Mouse (Mus musculus): ENCODE results near the gene Ppm1l. TPM values are rescaled to one million over a fixed set of nuclear protein-coding genes. Genes with fewer than 3 reads are reported as not detected.
A peak's percentile ranks its signal among the peaks of the same experiment; 100 is the strongest.

Gene Ppm1l
- polyA plus RNA-seq, 1 experiment from 2014 or later = 27.4 TPM

DNA sequence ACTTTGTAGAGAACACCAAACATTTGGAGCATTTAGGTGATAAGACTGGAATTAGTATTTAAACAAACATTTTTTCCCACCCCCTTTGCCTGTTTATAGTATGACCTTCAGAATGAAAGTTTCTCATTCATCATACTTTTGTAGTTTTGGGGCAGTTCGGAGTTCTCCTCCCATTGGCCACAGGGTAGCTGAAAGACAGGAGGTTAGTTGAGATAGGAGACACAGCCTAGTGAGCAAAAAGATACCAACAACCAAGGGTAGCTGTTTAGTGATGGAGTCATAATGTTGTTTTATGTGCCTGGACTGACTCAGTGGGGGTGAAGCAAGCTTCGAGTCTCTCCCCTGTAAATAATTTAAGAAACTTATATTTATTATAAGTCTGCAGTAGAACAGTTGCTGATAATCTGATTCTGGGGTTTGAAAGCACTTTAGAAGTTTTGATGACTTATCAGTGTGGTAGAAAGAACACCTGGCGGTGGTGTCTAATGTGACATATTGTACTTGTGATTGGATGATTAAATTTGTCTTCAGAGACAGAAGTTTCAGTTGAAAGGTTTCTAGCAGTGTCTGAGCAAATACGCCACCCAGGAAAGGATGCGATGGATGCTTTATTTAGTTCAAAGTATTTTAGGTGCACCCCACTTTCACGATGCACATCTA, 2.5 kb downstream of the Ppm1l start:
- 75% methylated on average over 6 of the region's 6 CpGs for WGBS
- Histone ChIP-seq H3K9ac (peak overlapping the region; percentile 90), H3K36me3 (replicated peaks; ENCODE audit: control insufficient read depth, insufficient read depth) (no peaks in the 10 kb centered on the region), H3K27ac (no peak overlapping the region), H3K9me3 (ENCODE audit: control insufficient read depth, low read length) (no peaks in the 10 kb centered on the region), H3K4me2 (replicated peaks) (peak overlapping the region; percentile 90), H3K27me3 (ENCODE audit: control insufficient read depth, insufficient read depth, low read length) (no peaks in the 10 kb centered on the region), H3K4me1 (replicated peaks; ENCODE audit: control insufficient read depth, insufficient read depth, low read length) (peaks cover 34% of the 10 kb centered on the region), H3K4me3 (replicated peaks; ENCODE audit: low read length) (peak overlapping the region; percentile 73)
- DNase-seq (ENCODE audit: low spot score) = no peak
- no peak for ATAC-seq (ENCODE audit: low FRiP score)

DNA sequence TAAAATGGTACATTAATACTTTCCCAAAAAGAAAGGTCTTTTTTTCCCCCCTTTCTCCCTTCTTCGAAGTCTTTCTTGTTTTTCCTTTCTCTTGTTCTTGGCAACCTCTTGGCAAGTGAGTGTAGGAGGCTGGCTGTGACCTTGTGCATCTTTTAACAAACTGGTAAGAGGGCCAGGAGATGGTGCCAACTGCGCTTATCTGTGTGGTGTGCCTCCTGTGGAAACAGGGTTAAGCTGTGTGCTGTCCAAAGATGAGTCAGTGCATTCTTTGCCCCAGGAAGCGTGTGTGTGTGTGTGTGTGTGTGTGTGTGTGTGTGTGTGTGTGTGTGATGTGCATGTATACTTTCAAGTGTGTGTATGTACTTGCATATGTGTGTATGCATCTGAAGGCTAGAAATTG, 7.3 kb downstream of the Ppm1l start:
- no peak overlapping the region for H3K4me2 ChIP-seq (replicated peaks)
- no peak for DNase-seq (ENCODE audit: low spot score)
- H3K4me1 ChIP-seq (replicated peaks; ENCODE audit: control insufficient read depth, insufficient read depth, low read length) = peaks cover 23% of the 10 kb centered on the region
- H3K27ac ChIP-seq = no peak overlapping the region
- H3K36me3 ChIP-seq (replicated peaks; ENCODE audit: control insufficient read depth, insufficient read depth) = no peaks in the 10 kb centered on the region
- H3K9me3 ChIP-seq (ENCODE audit: control insufficient read depth, low read length) = no peaks in the 10 kb centered on the region
- H3K4me3 ChIP-seq (replicated peaks; ENCODE audit: low read length) = no peak overlapping the region
- WGBS = 77% methylated on average over 3 of the region's 3 CpGs
- H3K9ac ChIP-seq = no peak overlapping the region
- ATAC-seq (ENCODE audit: low FRiP score) = no peak
- no peaks in the 10 kb centered on the region for H3K27me3 ChIP-seq (ENCODE audit: control insufficient read depth, insufficient read depth, low read length)

DNA sequence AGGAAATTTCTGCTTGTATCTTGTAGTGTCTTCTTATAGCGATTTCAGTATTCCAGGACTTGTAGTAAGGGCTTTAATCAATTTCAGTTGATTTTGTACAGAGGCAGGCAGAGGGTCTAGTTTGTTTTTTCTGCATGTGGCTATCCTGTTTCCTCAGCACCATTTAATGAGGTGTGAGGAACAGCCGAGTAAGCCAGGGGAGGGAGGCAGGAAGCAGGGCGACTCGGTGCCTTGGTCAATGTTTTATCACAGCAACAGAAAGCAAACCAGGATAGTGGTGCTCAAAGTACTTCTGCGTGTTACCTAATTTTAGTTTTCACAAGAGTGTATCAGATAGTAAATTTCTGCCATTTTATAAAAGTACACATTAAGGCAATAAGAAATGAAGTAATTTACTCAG, 13.2 kb downstream of the Ppm1l start:
- H3K27ac ChIP-seq = no peak overlapping the region
- no peak for ATAC-seq (ENCODE audit: low FRiP score)
- H3K4me1 ChIP-seq (replicated peaks; ENCODE audit: control insufficient read depth, insufficient read depth, low read length) = 0 out of 2 replicates have a peak, but pooled peaks cover 5% of the 10 kb centered on the region
- no peaks in the 10 kb centered on the region for H3K27me3 ChIP-seq (ENCODE audit: control insufficient read depth, insufficient read depth, low read length)
- no peak overlapping the region for H3K4me2 ChIP-seq (replicated peaks)
- no peak overlapping the region for H3K9ac ChIP-seq
- H3K9me3 ChIP-seq (ENCODE audit: control insufficient read depth, low read length) = no peaks in the 10 kb centered on the region
- no peak for DNase-seq (ENCODE audit: low spot score)
- H3K4me3 ChIP-seq (replicated peaks; ENCODE audit: low read length) = no peak overlapping the region
- WGBS = 76% methylated on average over 5 of the region's 5 CpGs
- H3K36me3 ChIP-seq (replicated peaks; ENCODE audit: control insufficient read depth, insufficient read depth) = no peaks in the 10 kb centered on the region

DNA sequence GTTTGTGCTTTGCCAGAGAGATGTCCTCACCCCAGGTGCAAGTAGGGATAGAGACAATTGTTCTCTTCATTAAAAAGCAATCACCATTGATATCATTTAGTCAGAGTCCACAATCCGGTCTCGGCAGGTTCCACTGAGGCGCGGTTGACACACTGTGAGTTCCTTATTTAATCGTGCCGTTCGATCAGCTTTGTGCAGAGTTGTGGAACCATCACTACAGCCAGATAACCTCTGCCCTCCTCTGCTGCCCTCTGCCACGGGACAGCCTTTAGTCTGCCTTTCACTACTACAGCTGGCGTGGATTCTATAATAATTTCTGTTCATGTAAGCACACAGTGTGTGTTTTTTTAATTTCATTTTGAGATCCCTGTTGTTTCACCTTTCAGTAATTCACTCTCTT, 17.2 kb downstream of the Ppm1l start:
- ATAC-seq (ENCODE audit: low FRiP score) = no peak
- Histone ChIP-seq H3K27ac (no peak overlapping the region), H3K27me3 (ENCODE audit: control insufficient read depth, insufficient read depth, low read length) (no peaks in the 10 kb centered on the region), H3K4me2 (replicated peaks) (no peak overlapping the region), H3K9me3 (ENCODE audit: control insufficient read depth, low read length) (no peaks in the 10 kb centered on the region), H3K4me1 (replicated peaks; ENCODE audit: control insufficient read depth, insufficient read depth, low read length) (0 out of 2 replicates have a peak, but pooled peaks cover 5% of the 10 kb centered on the region), H3K9ac (no peak overlapping the region), H3K4me3 (replicated peaks; ENCODE audit: low read length) (no peak overlapping the region), H3K36me3 (replicated peaks; ENCODE audit: control insufficient read depth, insufficient read depth) (no peaks in the 10 kb centered on the region)
- 37% methylated on average over 9 of the region's 9 CpGs for WGBS
- DNase-seq (ENCODE audit: low spot score) = no peak

DNA sequence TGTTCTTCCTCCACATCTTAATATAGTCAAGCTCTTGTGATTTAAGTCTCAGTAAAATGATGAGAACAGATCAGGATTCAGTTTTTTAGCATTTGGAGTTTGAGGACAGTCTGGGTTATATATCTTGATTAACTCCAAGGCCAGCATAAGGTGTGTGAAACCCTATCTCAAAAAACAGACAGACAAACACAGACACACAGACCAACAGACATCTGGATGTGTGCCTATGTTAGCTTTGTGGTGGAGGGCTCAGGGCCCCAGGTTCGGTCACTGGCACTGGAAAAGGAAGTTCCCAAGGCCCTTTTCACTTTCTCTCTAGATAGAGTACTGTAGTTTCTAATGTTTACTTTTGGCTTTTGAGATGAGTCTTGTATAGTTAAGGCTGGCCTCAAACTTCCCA, 23.8 kb downstream of the Ppm1l start:
- H3K27me3 ChIP-seq (ENCODE audit: control insufficient read depth, insufficient read depth, low read length) = no peaks in the 10 kb centered on the region
- no peak overlapping the region for H3K27ac ChIP-seq
- H3K36me3 ChIP-seq (replicated peaks; ENCODE audit: control insufficient read depth, insufficient read depth) = no peaks in the 10 kb centered on the region
- no peak overlapping the region for H3K4me2 ChIP-seq (replicated peaks)
- H3K9me3 ChIP-seq (ENCODE audit: control insufficient read depth, low read length) = no peaks in the 10 kb centered on the region
- no peak overlapping the region for H3K9ac ChIP-seq
- ATAC-seq (ENCODE audit: low FRiP score) = no peak
- no peak overlapping the region for H3K4me3 ChIP-seq (replicated peaks; ENCODE audit: low read length)
- H3K4me1 ChIP-seq (replicated peaks; ENCODE audit: control insufficient read depth, insufficient read depth, low read length) = no peaks in the 10 kb centered on the region
- no peak for DNase-seq (ENCODE audit: low spot score)
- WGBS = 71% methylated on average over 1 of the region's 1 CpGs

DNA sequence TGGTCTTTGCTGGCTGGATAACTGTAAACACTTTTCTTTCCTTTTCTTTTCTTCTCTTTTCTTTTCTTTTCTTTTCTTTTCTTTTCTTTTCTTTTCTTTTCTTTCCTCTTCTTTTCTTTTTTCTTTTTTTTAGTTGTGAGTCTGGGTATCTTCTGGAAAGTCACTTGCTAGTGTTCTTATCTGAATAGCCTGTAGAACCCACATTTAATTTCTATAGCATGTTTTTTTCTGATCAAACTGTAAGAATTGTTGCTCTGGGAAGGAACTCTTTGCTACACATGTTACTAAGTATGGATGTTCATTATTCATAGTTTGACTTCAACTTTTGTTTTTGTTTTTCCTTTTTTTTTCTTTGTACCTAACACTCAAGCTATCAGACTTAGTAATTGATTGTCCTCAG, 24.3 kb downstream of the Ppm1l start:
- Histone ChIP-seq H3K27ac (no peak overlapping the region), H3K27me3 (ENCODE audit: control insufficient read depth, insufficient read depth, low read length) (no peaks in the 10 kb centered on the region), H3K4me2 (replicated peaks) (no peak overlapping the region), H3K36me3 (replicated peaks; ENCODE audit: control insufficient read depth, insufficient read depth) (no peaks in the 10 kb centered on the region), H3K9ac (no peak overlapping the region), H3K9me3 (ENCODE audit: control insufficient read depth, low read length) (no peaks in the 10 kb centered on the region), H3K4me3 (replicated peaks; ENCODE audit: low read length) (no peak overlapping the region), H3K4me1 (replicated peaks; ENCODE audit: control insufficient read depth, insufficient read depth, low read length) (no peaks in the 10 kb centered on the region)
- no peak for ATAC-seq (ENCODE audit: low FRiP score)
- DNase-seq (ENCODE audit: low spot score) = no peak

DNA sequence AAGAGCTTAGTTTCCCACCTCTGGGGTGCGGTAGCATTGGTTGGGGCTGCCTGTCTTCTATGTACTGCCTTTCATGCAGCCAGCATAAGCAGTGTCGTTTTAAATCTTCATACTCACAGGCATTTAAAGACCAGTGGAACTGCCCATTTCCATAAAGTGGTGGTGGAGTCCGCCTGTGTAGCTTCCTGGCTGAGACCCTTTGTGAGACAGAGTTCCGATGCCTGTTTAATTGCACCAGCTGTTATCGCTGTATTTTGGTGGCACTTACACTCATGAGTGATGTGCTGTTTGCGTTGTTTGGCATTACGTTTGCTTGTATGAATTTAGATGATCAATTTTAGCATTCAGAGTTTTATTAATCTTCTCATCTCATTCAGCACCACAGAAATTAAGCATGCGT, 24.9 kb downstream of the Ppm1l start:
- no peak for ATAC-seq (ENCODE audit: low FRiP score)
- no peaks in the 10 kb centered on the region for H3K4me1 ChIP-seq (replicated peaks; ENCODE audit: control insufficient read depth, insufficient read depth, low read length)
- WGBS = 75% methylated on average over 8 of the region's 8 CpGs

DNA sequence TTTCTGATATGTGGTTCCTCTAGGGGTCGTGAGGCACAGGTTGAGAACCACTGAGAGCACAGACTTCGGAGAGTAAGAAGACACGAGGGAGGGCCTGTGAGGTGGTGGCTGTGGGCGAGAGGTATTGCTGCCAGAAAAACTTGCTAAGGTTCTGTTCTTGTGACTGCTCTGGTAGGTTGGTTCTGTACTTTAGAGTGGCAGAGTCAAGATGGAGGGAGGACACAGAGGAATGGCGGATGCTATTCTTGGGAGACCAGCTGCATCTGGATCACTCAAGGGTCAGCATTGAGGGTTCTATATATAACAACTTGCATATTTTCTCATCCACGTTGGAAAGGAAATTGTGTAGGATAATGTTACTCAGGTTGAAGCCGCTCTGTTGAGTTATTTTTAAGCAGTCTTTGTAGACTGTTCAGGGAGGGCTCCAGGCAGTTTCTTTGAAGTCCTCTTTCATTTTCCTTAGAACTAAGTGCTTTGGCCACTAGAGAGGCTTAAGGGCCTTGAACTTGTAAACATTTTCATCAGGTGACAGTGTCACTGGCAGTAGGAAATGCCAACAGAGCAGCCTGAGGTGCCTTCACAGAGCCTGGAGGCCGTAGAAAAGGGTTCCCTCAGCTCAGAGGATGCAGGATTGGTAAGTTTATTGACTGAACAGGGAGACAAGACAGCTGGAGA, 25.7 kb downstream of the Ppm1l start:
- Histone ChIP-seq H3K27me3 (ENCODE audit: control insufficient read depth, insufficient read depth, low read length) (no peaks in the 10 kb centered on the region), H3K4me1 (replicated peaks; ENCODE audit: control insufficient read depth, insufficient read depth, low read length) (no peaks in the 10 kb centered on the region), H3K9ac (no peak overlapping the region), H3K4me3 (replicated peaks; ENCODE audit: low read length) (no peak overlapping the region), H3K36me3 (replicated peaks; ENCODE audit: control insufficient read depth, insufficient read depth) (no peaks in the 10 kb centered on the region), H3K4me2 (replicated peaks) (no peak overlapping the region), H3K27ac (peak overlapping the region; percentile 32; the same call in 1 of the 2 replicates), H3K9me3 (ENCODE audit: control insufficient read depth, low read length) (no peaks in the 10 kb centered on the region)
- 85% methylated on average over 8 of the region's 8 CpGs for WGBS
- ATAC-seq (ENCODE audit: low FRiP score) = no peak
- DNase-seq (ENCODE audit: low spot score) = no peak

More for the DNA sequence above, 24.9 kb downstream of the Ppm1l start:
- Histone ChIP-seq H3K4me3 (replicated peaks; ENCODE audit: low read length) (no peak overlapping the region), H3K36me3 (replicated peaks; ENCODE audit: control insufficient read depth, insufficient read depth) (no peaks in the 10 kb centered on the region), H3K9me3 (ENCODE audit: control insufficient read depth, low read length) (no peaks in the 10 kb centered on the region), H3K27me3 (ENCODE audit: control insufficient read depth, insufficient read depth, low read length) (no peaks in the 10 kb centered on the region), H3K27ac (no peak overlapping the region), H3K4me2 (replicated peaks) (no peak overlapping the region), H3K9ac (no peak overlapping the region)
- DNase-seq (ENCODE audit: low spot score) = no peak

DNA sequence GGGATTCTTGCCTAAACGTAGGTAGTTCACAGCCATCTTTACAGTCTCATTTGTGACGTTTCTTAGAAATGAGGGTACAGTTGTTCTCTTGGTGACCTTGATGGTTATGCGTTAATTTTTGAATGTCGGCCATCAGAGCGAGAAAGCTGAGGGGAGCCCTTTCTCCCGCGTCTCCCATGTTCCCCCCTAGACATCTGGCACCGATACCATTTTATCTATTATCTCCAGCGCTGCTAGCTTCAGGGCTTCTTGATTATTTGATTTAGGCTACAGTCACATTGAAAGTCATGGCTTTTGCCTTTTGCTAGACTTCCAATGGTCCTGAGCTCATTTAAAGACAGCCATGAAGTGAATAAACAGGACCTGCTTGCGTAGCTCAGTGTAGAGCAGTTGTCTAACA, 26.5 kb downstream of the Ppm1l start:
- H3K4me2 ChIP-seq (replicated peaks) = no peak overlapping the region

More for the DNA sequence above, 26.5 kb downstream of the Ppm1l start:
- no peak for ATAC-seq (ENCODE audit: low FRiP score)
- no peak overlapping the region for H3K4me3 ChIP-seq (replicated peaks; ENCODE audit: low read length)
- H3K9me3 ChIP-seq (ENCODE audit: control insufficient read depth, low read length) = no peaks in the 10 kb centered on the region
- no peak overlapping the region for H3K9ac ChIP-seq
- H3K27ac ChIP-seq = no peak overlapping the region
- no peaks in the 10 kb centered on the region for H3K36me3 ChIP-seq (replicated peaks; ENCODE audit: control insufficient read depth, insufficient read depth)
- no peaks in the 10 kb centered on the region for H3K27me3 ChIP-seq (ENCODE audit: control insufficient read depth, insufficient read depth, low read length)
- H3K4me1 ChIP-seq (replicated peaks; ENCODE audit: control insufficient read depth, insufficient read depth, low read length) = no peaks in the 10 kb centered on the region
- WGBS = 79% methylated on average over 10 of the region's 10 CpGs
- no peak for DNase-seq (ENCODE audit: low spot score)
